Mouse (Mus musculus) MEL (cell line): ENCODE results near the gene Nrf1.

Experiments
- CHD2 ChIP-seq: IDR thresholded peaks from 2 replicates; pipeline ENCODE4 v1.6.1; 2011; ENCODE audit warnings: low read length, improper control_type of control experiment
- CTCF ChIP-seq, 3 experiments: IDR thresholded peaks in 2 of 3; conservative IDR thresholded peaks in 1 of 3; 2 replicates each; pipeline ENCODE4 v1.5.1; 2011 to 2012; ENCODE audit warnings: low read length in 3 of 3, low read depth in 2 of 3, mild to moderate bottlenecking in 2 of 3, improper control_type of control experiment in 1 of 3, inconsistent platforms in 1 of 3, mixed read lengths in 1 of 3, moderate library complexity in 1 of 3; ENCODE audit not compliant: control insufficient read depth in 1 of 3, insufficient read depth in 1 of 3, poor library complexity in 1 of 3, severe bottlenecking in 1 of 3

- TF ChIP-seq CHD2, result no peak
- no peak for TF ChIP-seq CTCF (IDR thresholded peaks at IDR 0.05 in 2 of 3, conservative IDR thresholded peaks at IDR 0.05 in 1 of 3; ENCODE audit: control insufficient read depth in 1 of 3, insufficient read depth in 1 of 3, low read depth in 2 of 3, low read length in 3 of 3, poor library complexity in 1 of 3, severe bottlenecking in 1 of 3)
These were observed 59.7 kb downstream of the Nrf1 start for GRCm38 (mm10) chr6:30107456-30107855.
